Mouse (Mus musculus) liver, embryonic 16.5 days (tissue): ENCODE measurements around the gene Ufsp2. TPM values are rescaled to one million over a fixed set of nuclear protein-coding genes. Genes with fewer than 3 reads are reported as not detected.

Source experiments
- ATAC-seq: fragments of 200-750 bp; cut with Nextera tagmentation; 2 replicates; pipeline ENCODE4 v1.8.0; 2017; ENCODE audit warnings: low read depth, mild to moderate bottlenecking, moderate number of reproducible peaks, moderate library complexity
- H3K27ac ChIP-seq: fragments of 300-500 bp; sonication (generic); 2 replicates; pipeline ENCODE4 v1.5.1; 2014; ENCODE audit warnings: mild to moderate bottlenecking, low read length
- H3K27me3 ChIP-seq: fragments of 300-500 bp; sonication (generic); 2 replicates; pipeline ENCODE4 v1.6.1; 2014; ENCODE audit warnings: low read depth, low read length, mixed read lengths; ENCODE audit not compliant: control insufficient read depth, insufficient read depth
- H3K36me3 ChIP-seq: fragments of 300-500 bp; sonication (generic); 2 replicates; pipeline ENCODE4 v1.6.1; 2014; ENCODE audit warnings: mild to moderate bottlenecking; ENCODE audit not compliant: control insufficient read depth, insufficient read depth
- H3K4me1 ChIP-seq: fragments of 300-500 bp; sonication (generic); 2 replicates; pipeline ENCODE4 v1.6.1; 2014; ENCODE audit warnings: low read depth, low read length, mixed read lengths; ENCODE audit not compliant: control insufficient read depth
- H3K4me2 ChIP-seq: fragments of 300-500 bp; sonication (generic); 2 replicates; pipeline ENCODE4 v1.6.1; 2014; ENCODE audit warnings: low read depth, low read length, mixed read lengths
- H3K4me3 ChIP-seq: fragments of 300-500 bp; sonication (generic); 2 replicates; pipeline ENCODE4 v1.5.1; 2014; ENCODE audit warnings: low read depth, mild to moderate bottlenecking, low read length
- H3K9ac ChIP-seq: fragments of 300-500 bp; sonication (generic); 2 replicates; pipeline ENCODE4 v1.6.1; 2014; ENCODE audit warnings: low read depth, low read length
- H3K9me3 ChIP-seq: fragments of 300-500 bp; sonication (generic); replicated peaks from 2 replicates; pipeline ENCODE4 v1.6.1; 2016; ENCODE audit warnings: low read length; ENCODE audit not compliant: control insufficient read depth
- WGBS: fragments of 180-500 bp; shearing (Covaris S2); extraction: QIAGEN DNeasy Blood & Tissue Kit; methylation state at CpG from one replicate; pipeline ENCODE4 v1.1.7; 2014; ENCODE audit not compliant: insufficient replicate concordance; 5-methylcytosine and 5-hydroxymethylcytosine counted together
- polyA plus RNA-seq: library from polyadenylated mRNA; unstranded; fragments of >200 nt; fragmentation: Nextera tagmentation; extraction: Ambion mirVana; gene quantifications from 2 replicates; pipeline ENCODE4 v1.2.1, GENCODE M21; 2015

The Ufsp2 gene
- polyA plus RNA-seq, result 32.9 and 33.7 TPM in 2 replicates

DNA sequence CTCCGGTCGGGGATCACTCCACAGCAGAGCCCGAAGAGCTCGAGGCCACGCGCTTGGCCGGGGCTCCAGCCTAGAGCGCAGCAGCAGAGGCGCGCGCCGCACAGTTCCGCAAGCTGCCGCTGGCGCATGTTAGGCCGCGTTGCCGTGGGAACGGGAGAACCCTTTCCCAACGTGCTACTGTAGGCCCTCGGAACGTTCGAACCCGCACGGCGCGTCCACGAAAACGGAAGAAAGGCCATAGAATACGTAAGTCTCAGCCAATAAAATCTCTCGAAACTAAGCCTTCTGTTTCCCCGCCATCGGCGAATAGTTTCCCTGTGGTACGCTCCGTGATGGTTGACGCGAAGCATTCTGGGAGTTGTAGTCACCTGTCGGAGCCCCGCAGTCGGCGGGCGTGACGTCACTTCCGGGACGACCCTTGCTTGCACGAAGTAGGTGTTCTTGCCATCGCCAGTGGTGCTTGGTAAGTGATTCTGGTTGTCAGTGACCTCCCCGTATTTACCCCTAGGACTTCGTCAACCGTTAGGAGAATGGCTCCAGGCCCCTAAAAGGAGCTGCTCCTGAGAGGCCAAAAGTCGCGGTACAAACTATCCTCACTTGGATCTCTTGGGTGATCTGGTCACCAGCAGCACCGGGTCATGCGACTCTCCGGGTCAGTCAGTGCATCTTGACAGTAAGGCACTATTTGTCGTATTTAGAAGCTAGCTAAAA lies at the start of gene Ufsp2, which contains the start of gene 1700029J07Rik:
TSS of gene Ufsp2 (plus strand) at position 403 of the 711 bp plus-strand sequence.
TSS of gene 1700029J07Rik (minus strand) at position 127 of the 711 bp plus-strand sequence.
- ATAC-seq, result peak; percentile 95
- Histone ChIP-seq H3K4me2 (peak within 1 kb of the TSS; percentile 70), H3K9ac (peak within 1 kb of the TSS; percentile 74), H3K4me1 (peaks cover 9% of the 10 kb centered on the region; the same call in 1 of the 2 replicates), H3K36me3 (peaks cover 7% of the 10 kb centered on the region; the same call in 1 of the 2 replicates), H3K27me3 (no peaks in the 10 kb centered on the region), H3K27ac (peak within 1 kb of the TSS; percentile 56; the same call in 1 of the 2 replicates), H3K4me3 (peak within 1 kb of the TSS; percentile 72), H3K9me3 (peaks cover 2% of the 10 kb centered on the region; the same call in 1 of the 2 replicates)
- WGBS, result under 1% methylated on average over 57 of the region's 57 CpGs

DNA sequence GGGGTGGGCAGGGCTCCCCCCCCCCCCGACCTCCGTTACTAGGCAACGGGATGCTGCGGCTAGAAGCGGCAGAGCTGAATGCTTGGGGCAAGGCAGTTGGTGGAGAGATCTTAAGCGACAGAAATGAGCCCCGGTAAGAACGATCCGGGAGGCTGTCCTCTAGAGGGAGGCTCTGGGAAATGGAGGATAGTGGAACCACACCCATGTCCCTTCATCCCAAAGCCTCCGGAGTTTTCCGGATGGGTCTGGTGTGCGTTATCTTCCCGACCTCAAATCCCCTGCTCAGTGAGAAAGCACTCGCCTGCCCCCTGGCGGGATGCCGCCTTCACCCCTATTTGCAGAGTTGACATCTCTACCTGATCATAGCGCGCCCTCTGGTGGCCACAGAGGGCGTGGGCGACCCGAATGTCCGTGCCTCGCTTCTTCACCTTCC lies 40.7 kb upstream of the Ufsp2 start, which contains the start of gene Ccdc110:
TSS of gene Ccdc110 (plus strand) at position 38 of the 433 bp plus-strand sequence.
- Histone ChIP-seq H3K27me3 (no peaks in the 10 kb centered on the region), H3K4me3 (no peak within 1 kb of the TSS), H3K4me1 (no peaks in the 10 kb centered on the region), H3K4me2 (0 out of 2 replicates have a peak within 1 kb of the TSS, but pooled peaks have one; percentile 17), H3K9ac (no peak within 1 kb of the TSS), H3K9me3 (no peaks in the 10 kb centered on the region), H3K36me3 (no peaks in the 10 kb centered on the region), H3K27ac (no peak within 1 kb of the TSS)
- 6% methylated on average over 23 of the region's 23 CpGs for WGBS
- peak; percentile 19; the same call in 1 of the 2 replicates for ATAC-seq

DNA sequence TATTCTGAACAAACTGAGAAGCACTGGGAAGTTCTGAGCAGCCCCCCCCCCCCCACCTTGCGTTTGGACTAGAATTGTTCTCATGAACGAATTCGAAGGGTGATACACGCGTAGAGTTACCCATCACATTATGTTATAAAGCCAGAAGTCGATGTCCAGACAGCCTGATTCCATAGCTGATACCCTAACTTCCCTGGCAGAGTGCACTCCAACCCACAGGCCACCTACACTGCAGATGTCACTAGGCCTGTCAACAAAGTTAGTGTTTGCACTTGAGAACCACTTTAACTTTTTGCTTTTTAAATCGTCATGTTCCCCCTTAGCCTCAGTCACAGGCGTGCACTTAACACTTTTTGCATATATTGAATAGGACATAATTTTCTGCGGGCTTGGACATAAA lies 38.3 kb upstream of the Ufsp2 start:
- no peaks in the 10 kb centered on the region for H3K9me3 ChIP-seq
- H3K27ac ChIP-seq, result no peak overlapping the region
- no peak overlapping the region for H3K4me2 ChIP-seq
- H3K27me3 ChIP-seq, result no peaks in the 10 kb centered on the region
- no peak for ATAC-seq
- no peak overlapping the region for H3K4me3 ChIP-seq
- H3K4me1 ChIP-seq, result no peaks in the 10 kb centered on the region
- 66% methylated on average over 9 of the region's 9 CpGs for WGBS
- H3K9ac ChIP-seq, result no peak overlapping the region
- no peaks in the 10 kb centered on the region for H3K36me3 ChIP-seq

DNA sequence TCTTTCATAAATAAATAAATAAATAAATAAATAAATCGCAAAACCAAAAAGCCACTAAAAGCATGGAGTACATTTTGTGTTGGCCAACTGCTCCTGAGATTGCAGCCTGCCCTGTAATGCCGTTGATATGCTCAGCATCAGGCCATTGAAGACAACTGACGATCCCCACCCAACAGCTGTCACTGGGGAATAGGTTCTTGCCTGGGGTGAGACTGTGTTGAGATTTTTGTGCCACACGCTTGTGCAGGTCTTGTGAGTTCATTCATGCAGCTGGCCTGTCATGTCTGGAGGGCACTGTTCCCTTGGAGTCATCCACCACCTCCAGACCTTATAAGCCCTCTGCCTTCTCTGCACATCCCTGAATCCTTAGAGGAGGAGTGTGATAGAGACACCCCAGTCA lies 29.0 kb upstream of the Ufsp2 start:
- Histone ChIP-seq H3K27me3 (no peaks in the 10 kb centered on the region), H3K27ac (no peak overlapping the region), H3K4me1 (no peaks in the 10 kb centered on the region), H3K9ac (no peak overlapping the region), H3K4me3 (no peak overlapping the region), H3K4me2 (no peak overlapping the region), H3K36me3 (no peaks in the 10 kb centered on the region), H3K9me3 (no peaks in the 10 kb centered on the region)
- ATAC-seq, result no peak
- WGBS, result 68% methylated on average over 4 of the region's 4 CpGs

DNA sequence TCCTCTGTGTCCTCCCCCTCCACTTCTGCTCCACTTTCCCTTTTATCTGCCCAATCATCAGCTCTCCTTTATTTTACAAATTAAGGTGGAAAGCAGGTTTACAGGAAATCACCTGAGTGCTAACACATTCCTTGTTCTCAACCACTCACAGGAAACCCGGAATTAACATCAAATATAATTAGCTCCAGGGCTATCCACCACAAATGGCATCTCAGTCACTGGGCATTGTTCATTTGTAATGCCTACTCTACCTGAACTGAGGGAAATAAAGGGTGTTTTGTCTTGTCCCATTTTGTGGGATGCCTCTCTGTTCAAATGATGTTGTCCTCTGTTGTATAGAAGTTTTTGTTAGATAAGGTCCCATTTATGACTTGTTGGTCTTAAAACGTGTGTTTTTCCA lies 24.7 kb upstream of the Ufsp2 start:
- 42% methylated on average over 2 of the region's 2 CpGs for WGBS
- H3K4me3 ChIP-seq, result no peak overlapping the region
- no peak overlapping the region for H3K27ac ChIP-seq
- no peaks in the 10 kb centered on the region for H3K27me3 ChIP-seq
- H3K9me3 ChIP-seq, result no peaks in the 10 kb centered on the region
- no peak for ATAC-seq
- no peaks in the 10 kb centered on the region for H3K4me1 ChIP-seq
- H3K4me2 ChIP-seq, result no peak overlapping the region
- H3K9ac ChIP-seq, result no peak overlapping the region
- no peaks in the 10 kb centered on the region for H3K36me3 ChIP-seq

DNA sequence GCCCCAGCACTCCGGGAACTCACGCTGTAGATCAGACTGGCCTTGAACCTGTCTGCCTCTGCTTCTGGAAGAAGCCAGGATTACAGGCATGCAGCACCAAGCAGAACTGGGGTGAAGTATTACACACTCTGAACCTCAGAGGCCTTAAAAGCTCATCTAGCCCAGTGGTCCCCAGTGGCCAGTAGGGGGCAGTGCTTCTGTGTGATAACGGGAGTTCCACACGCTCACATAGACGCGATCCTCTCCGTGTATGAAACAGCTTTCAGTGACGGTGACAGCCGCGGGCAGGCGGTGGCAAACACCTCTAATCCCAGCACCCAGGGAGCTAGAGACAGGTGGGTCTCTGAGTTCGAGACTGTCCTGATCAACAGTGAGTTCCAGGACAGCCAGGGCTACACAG lies 4.4 kb upstream of the Ufsp2 start:
- H3K27me3 ChIP-seq, result no peaks in the 10 kb centered on the region
- H3K4me2 ChIP-seq, result no peak overlapping the region
- H3K9me3 ChIP-seq, result peaks cover 2% of the 10 kb centered on the region; the same call in 1 of the 2 replicates
- H3K36me3 ChIP-seq, result no peaks in the 10 kb centered on the region
- no peak for ATAC-seq
- no peak overlapping the region for H3K4me3 ChIP-seq
- H3K9ac ChIP-seq, result no peak overlapping the region
- H3K27ac ChIP-seq, result no peak overlapping the region
- 89% methylated on average over 12 of the region's 12 CpGs for WGBS
- H3K4me1 ChIP-seq, result peaks cover 4% of the 10 kb centered on the region; the same call in 1 of the 2 replicates

DNA sequence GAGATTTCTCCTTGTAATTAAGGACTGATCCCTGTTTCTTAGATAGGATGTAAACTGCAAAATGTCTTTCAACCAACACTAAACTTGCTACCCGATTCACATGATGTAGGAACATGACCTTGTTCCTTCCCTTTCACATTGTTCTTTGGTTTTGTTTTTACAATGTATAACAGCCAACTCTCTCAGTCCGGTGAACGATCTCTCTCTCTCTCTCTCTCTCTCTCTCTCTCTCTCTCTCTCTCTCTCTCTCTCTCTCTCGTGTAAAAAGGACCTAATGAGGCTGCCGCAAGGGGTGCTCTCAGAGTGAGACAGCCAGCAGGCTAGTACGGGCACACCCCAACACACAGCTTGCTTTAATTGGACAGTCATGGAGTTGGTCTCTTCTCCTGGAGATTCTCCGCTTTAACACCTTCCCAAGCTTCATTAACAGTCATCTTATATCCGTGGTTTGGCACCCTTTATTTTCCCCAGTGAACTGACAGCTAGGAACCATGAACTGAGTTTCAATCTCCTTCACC lies 1.3 kb upstream of the Ufsp2 start:
- H3K4me2 ChIP-seq, result no peak overlapping the region; the same call in 1 of the 2 replicates
- WGBS, result 72% methylated on average over 8 of the region's 8 CpGs
- H3K4me3 ChIP-seq, result no peak overlapping the region; the same call in 1 of the 2 replicates
- no peaks in the 10 kb centered on the region for H3K27me3 ChIP-seq
- H3K9me3 ChIP-seq, result peaks cover 2% of the 10 kb centered on the region; the same call in 1 of the 2 replicates
- no peak for ATAC-seq
- peaks cover 7% of the 10 kb centered on the region; the same call in 1 of the 2 replicates for H3K36me3 ChIP-seq
- no peak overlapping the region for H3K9ac ChIP-seq
- H3K4me1 ChIP-seq, result peaks cover 9% of the 10 kb centered on the region; the same call in 1 of the 2 replicates
- no peak overlapping the region for H3K27ac ChIP-seq

DNA sequence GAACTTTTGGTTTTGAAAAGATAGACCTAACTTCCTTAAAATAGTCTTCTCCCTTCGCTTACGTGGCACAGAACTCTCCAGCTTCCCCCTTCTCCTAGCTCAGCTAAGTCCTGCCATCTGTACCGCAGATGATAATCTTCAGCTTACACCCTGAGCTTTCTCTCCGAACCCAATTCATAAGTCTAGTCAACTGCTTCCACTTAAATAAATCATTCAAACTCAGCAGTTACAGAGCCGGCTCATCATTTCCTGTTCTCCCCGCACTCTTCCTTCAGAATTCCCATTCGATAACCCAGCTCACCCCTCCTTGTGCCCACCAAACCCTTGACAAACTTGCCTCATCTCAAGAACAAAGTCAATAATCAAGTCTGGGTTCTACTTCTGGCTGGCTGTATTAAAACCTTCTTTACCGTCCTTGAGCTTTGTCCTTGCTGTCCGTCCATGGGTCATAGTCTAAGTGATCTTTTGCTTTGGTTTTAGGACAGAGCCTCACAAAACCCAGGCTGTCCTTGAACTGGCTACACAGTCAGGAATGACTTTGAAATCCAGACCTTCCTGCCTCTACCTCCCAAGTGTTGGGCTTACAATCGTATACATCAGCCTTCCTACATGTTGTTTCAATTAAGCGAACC lies 625 bp downstream of the Ufsp2 start:
- Histone ChIP-seq H3K9me3 (peaks cover 1% of the 10 kb centered on the region; the same call in 1 of the 2 replicates), H3K4me1 (peaks cover 9% of the 10 kb centered on the region; the same call in 1 of the 2 replicates), H3K36me3 (peaks cover 8% of the 10 kb centered on the region; the same call in 1 of the 2 replicates), H3K4me3 (peak overlapping the region; percentile 72), H3K27me3 (no peaks in the 10 kb centered on the region), H3K9ac (peak overlapping the region; percentile 64), H3K4me2 (peak overlapping the region; percentile 70), H3K27ac (no peak overlapping the region)
- ATAC-seq, result peak; percentile 12
- WGBS, result 38% methylated on average over 11 of the region's 11 CpGs
